Mouse (Mus musculus): Measurements from ENCODE around the gene Abraxas1. TPM values are rescaled to one million over a fixed set of nuclear protein-coding genes. Genes with fewer than 3 reads are reported as not detected.

Abraxas1 gene
- polyA plus RNA-seq, 1 experiment from 2014 or later, result 25.1 TPM

DNA sequence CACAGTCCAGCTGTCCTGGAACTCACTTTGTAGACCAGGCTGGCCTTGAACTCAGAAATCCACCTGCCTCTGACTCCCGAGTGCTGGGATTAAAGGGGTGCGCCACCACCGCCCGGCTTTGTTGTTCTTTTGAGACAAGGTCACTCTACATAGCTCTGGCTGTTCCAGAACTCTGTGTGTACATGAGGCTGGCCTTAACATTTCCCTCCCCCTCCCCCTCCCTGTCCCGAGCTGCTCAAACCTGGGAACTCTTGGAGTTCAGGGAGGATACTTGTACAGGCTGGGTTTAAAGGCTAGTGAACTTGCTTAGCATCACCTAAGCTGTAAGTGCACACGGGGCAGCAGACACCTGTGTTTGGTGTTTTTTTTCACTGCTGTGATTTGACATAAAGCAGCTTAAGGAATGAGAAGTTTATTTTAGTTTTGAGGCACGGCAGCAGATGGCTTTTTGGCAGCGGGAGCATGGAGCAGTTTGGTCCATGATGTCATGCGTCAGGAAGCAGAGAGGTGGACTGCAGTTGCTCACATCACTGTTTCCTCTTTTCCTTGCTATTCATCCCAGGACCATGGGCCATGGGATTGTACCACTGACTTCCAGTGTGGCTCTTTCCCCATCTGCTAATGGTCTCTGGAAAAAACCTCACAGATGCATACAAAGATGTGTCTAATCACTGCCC lies 15.2 kb upstream of the Abraxas1 start:
- Histone ChIP-seq H3K4me3 (ENCODE audit: low read depth, low read length) (no peak overlapping the region), H3K36me3 (ENCODE audit: control insufficient read depth, insufficient read depth, low read length) (no peaks in the 10 kb centered on the region), H3K4me2 (replicated peaks; ENCODE audit: low read depth, low read length) (no peak overlapping the region), H3K4me1 (replicated peaks; ENCODE audit: control insufficient read depth, insufficient read depth, low read length) (no peaks in the 10 kb centered on the region), H3K27me3 (ENCODE audit: control insufficient read depth, insufficient read depth, low read length) (no peaks in the 10 kb centered on the region), H3K9me3 (ENCODE audit: control insufficient read depth, low read length) (no peaks in the 10 kb centered on the region), H3K9ac (ENCODE audit: low read depth, low read length) (no peak overlapping the region), H3K27ac (ENCODE audit: low read depth, low read length) (no peak overlapping the region)
- DNase-seq (ENCODE audit: low spot score) (no peak), ATAC-seq (ENCODE audit: low FRiP score) (no peak)
- WGBS, result 82% methylated on average over 8 of the region's 9 CpGs

DNA sequence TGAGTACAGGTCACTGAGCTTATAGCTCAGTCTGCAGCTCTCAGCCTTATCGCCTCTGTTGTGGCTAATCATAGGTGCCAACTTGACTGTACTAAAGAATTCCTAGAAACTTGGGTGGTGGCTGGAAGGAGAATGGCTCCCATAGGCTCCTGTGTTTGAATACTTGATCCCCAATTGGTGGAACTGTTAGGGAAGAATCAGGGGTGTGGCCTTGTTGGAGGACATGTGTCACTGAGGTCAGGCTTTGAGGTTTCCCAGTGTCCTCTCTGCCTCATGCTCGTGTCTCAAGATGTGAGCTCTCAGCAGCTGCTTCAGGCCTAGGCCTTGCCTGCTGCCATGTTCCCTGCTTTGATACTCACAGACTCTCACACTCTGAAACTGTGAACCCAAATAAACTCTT lies 13.1 kb upstream of the Abraxas1 start:
- Histone ChIP-seq H3K27me3 (ENCODE audit: control insufficient read depth, insufficient read depth, low read length) (no peaks in the 10 kb centered on the region), H3K4me2 (replicated peaks; ENCODE audit: low read depth, low read length) (no peak overlapping the region), H3K9ac (ENCODE audit: low read depth, low read length) (no peak overlapping the region), H3K27ac (ENCODE audit: low read depth, low read length) (no peak overlapping the region), H3K4me3 (ENCODE audit: low read depth, low read length) (no peak overlapping the region), H3K4me1 (replicated peaks; ENCODE audit: control insufficient read depth, insufficient read depth, low read length) (no peaks in the 10 kb centered on the region), H3K36me3 (ENCODE audit: control insufficient read depth, insufficient read depth, low read length) (no peaks in the 10 kb centered on the region), H3K9me3 (ENCODE audit: control insufficient read depth, low read length) (no peaks in the 10 kb centered on the region)
- ATAC-seq (ENCODE audit: low FRiP score) (no peak), DNase-seq (ENCODE audit: low spot score) (no peak)
- 79% methylated on average over 2 of the region's 2 CpGs for WGBS

DNA sequence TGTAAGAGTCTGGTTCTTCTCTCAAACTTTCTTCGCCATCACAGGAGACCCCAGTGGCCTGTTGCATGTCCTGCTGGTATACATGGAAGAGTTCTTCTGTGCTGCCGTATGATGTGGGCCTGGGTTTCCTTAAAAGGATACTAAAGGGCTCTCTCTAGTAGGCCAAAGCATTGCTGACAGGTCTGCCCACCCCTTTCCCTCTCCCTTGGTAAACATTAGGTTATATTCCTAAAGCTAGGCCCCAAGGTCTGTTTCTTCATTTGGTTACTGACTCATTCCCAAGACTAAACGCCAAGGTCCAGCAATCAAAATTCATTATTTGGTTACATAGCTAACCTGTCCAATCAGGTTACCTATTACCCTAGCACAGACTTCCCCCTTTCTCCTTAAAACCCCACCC lies 11.9 kb upstream of the Abraxas1 start:
- H3K9me3 ChIP-seq (ENCODE audit: control insufficient read depth, low read length), result no peaks in the 10 kb centered on the region
- H3K27ac ChIP-seq (ENCODE audit: low read depth, low read length), result no peak overlapping the region
- no peaks in the 10 kb centered on the region for H3K36me3 ChIP-seq (ENCODE audit: control insufficient read depth, insufficient read depth, low read length)
- DNase-seq (ENCODE audit: low spot score) (no peak), ATAC-seq (ENCODE audit: low FRiP score) (no peak)
- no peak overlapping the region for H3K4me3 ChIP-seq (ENCODE audit: low read depth, low read length)
- no peaks in the 10 kb centered on the region for H3K27me3 ChIP-seq (ENCODE audit: control insufficient read depth, insufficient read depth, low read length)
- H3K4me2 ChIP-seq (replicated peaks; ENCODE audit: low read depth, low read length), result no peak overlapping the region
- H3K4me1 ChIP-seq (replicated peaks; ENCODE audit: control insufficient read depth, insufficient read depth, low read length), result no peaks in the 10 kb centered on the region
- WGBS, result 87% methylated on average over 3 of the region's 3 CpGs
- H3K9ac ChIP-seq (ENCODE audit: low read depth, low read length), result no peak overlapping the region

DNA sequence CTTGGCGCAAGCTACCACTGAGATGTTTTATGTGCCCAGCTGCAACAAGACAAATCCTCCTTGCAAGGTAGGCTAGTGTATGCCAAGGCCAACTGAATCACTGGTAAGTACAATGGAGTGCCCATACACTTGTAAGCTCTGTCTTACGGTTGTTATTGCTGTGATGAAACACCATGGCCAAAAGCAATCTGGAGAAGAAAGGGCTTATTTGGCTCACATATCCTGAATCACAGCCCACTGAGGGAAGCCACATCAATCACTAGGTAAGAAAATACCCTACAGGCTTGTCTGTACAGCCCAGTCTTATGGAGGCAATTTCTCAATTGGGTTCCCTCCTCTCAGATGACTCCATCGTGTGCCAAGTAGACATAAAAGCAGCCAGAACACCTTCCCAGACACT lies 7.9 kb upstream of the Abraxas1 start:
- Histone ChIP-seq H3K27ac (ENCODE audit: low read depth, low read length) (no peak overlapping the region), H3K4me2 (replicated peaks; ENCODE audit: low read depth, low read length) (no peak overlapping the region), H3K4me1 (replicated peaks; ENCODE audit: control insufficient read depth, insufficient read depth, low read length) (no peaks in the 10 kb centered on the region), H3K36me3 (ENCODE audit: control insufficient read depth, insufficient read depth, low read length) (no peaks in the 10 kb centered on the region), H3K9me3 (ENCODE audit: control insufficient read depth, low read length) (no peaks in the 10 kb centered on the region), H3K9ac (ENCODE audit: low read depth, low read length) (no peak overlapping the region), H3K4me3 (ENCODE audit: low read depth, low read length) (no peak overlapping the region), H3K27me3 (ENCODE audit: control insufficient read depth, insufficient read depth, low read length) (no peaks in the 10 kb centered on the region)
- WGBS, result 80% methylated on average over 3 of the region's 3 CpGs
- ATAC-seq (ENCODE audit: low FRiP score) (no peak), DNase-seq (ENCODE audit: low spot score) (no peak)

DNA sequence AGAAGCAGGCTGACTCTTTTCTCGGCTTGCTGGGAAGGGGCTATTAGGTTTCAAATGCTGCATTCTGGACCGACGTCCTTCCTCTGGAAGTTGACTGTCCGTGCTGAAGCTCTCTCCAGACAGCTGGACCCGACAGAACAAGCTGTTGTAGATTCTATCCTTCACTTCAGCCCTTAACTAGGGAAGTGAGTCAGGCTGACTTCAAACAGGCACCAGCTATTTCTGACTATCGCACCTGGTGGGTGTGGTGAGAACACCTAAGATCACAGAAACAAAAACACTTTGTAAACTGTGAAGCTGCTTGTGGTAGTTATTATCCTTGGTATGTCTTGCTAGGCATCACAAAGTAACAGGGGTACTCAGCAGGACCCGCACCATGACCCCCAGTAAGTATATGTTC lies 5.8 kb upstream of the Abraxas1 start:
- WGBS, result 71% methylated on average over 7 of the region's 7 CpGs
- ATAC-seq (ENCODE audit: low FRiP score) (no peak), DNase-seq (ENCODE audit: low spot score) (no peak)
- Histone ChIP-seq H3K4me1 (replicated peaks; ENCODE audit: control insufficient read depth, insufficient read depth, low read length) (no peaks in the 10 kb centered on the region), H3K9me3 (ENCODE audit: control insufficient read depth, low read length) (no peaks in the 10 kb centered on the region), H3K36me3 (ENCODE audit: control insufficient read depth, insufficient read depth, low read length) (no peaks in the 10 kb centered on the region), H3K27ac (ENCODE audit: low read depth, low read length) (no peak overlapping the region), H3K4me2 (replicated peaks; ENCODE audit: low read depth, low read length) (no peak overlapping the region), H3K9ac (ENCODE audit: low read depth, low read length) (no peak overlapping the region), H3K27me3 (ENCODE audit: control insufficient read depth, insufficient read depth, low read length) (no peaks in the 10 kb centered on the region), H3K4me3 (ENCODE audit: low read depth, low read length) (no peak overlapping the region)

DNA sequence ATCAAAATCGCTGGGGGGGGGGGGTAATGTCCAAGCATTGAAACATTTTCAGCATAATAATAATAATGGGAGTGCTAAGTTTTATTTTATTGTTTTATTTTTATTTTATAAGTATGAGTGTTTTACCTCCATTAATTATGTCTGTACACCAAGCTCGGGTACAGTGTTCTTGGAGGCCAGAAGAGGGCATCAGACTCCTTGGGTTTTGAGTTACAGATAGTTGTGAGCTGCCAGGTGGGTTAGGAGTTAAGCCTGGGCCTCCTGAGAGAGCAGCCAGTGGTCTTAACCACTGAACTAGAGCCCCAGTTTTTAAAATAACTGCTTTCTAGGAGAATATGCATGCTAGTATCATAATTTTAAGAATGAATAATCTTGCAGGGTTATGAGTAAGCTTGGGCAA lies 5.2 kb upstream of the Abraxas1 start:
- peak; percentile 16 for DNase-seq (ENCODE audit: low spot score)
- H3K4me1 ChIP-seq (replicated peaks; ENCODE audit: control insufficient read depth, insufficient read depth, low read length), result no peaks in the 10 kb centered on the region
- WGBS, result 16% methylated on average over 2 of the region's 2 CpGs

DNA sequence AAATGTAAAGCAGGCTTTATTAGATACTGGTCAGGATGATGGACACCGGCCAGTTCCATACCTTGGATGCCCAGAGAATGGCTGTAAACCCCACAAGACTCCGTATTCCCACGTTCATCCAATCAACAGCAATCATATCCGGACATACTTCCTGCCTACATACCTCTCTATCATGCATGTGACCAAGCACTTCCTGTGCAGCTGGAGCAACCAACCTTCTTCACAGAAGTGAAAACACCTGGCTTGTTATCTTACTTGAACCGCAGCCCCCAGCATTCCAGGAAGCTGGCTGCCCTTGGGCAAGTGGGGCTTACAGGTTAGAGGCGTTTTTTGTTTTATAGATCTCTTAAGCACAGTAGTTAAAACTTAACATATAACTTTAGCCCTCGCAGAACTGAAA lies 2.1 kb upstream of the Abraxas1 start:
- H3K9me3 ChIP-seq (ENCODE audit: control insufficient read depth, low read length), result no peaks in the 10 kb centered on the region
- H3K4me3 ChIP-seq (ENCODE audit: low read depth, low read length), result no peak overlapping the region
- no peaks in the 10 kb centered on the region for H3K27me3 ChIP-seq (ENCODE audit: control insufficient read depth, insufficient read depth, low read length)
- ATAC-seq (ENCODE audit: low FRiP score) (no peak), DNase-seq (ENCODE audit: low spot score) (no peak)
- WGBS, result 83% methylated on average over 7 of the region's 7 CpGs
- H3K4me2 ChIP-seq (replicated peaks; ENCODE audit: low read depth, low read length), result no peak overlapping the region
- no peaks in the 10 kb centered on the region for H3K36me3 ChIP-seq (ENCODE audit: control insufficient read depth, insufficient read depth, low read length)
- H3K9ac ChIP-seq (ENCODE audit: low read depth, low read length), result no peak overlapping the region
- H3K4me1 ChIP-seq (replicated peaks; ENCODE audit: control insufficient read depth, insufficient read depth, low read length), result 0 out of 2 replicates have a peak, but pooled peaks cover 2% of the 10 kb centered on the region
- no peak overlapping the region for H3K27ac ChIP-seq (ENCODE audit: low read depth, low read length)

More for the DNA sequence above, 5.2 kb upstream of the Abraxas1 start:
- H3K4me2 ChIP-seq (replicated peaks; ENCODE audit: low read depth, low read length), result no peak overlapping the region
- no peaks in the 10 kb centered on the region for H3K36me3 ChIP-seq (ENCODE audit: control insufficient read depth, insufficient read depth, low read length)
- H3K27ac ChIP-seq (ENCODE audit: low read depth, low read length), result no peak overlapping the region
- H3K27me3 ChIP-seq (ENCODE audit: control insufficient read depth, insufficient read depth, low read length), result no peaks in the 10 kb centered on the region
- no peaks in the 10 kb centered on the region for H3K9me3 ChIP-seq (ENCODE audit: control insufficient read depth, low read length)
- no peak overlapping the region for H3K4me3 ChIP-seq (ENCODE audit: low read depth, low read length)
- ATAC-seq (ENCODE audit: low FRiP score), result no peak
- no peak overlapping the region for H3K9ac ChIP-seq (ENCODE audit: low read depth, low read length)

DNA sequence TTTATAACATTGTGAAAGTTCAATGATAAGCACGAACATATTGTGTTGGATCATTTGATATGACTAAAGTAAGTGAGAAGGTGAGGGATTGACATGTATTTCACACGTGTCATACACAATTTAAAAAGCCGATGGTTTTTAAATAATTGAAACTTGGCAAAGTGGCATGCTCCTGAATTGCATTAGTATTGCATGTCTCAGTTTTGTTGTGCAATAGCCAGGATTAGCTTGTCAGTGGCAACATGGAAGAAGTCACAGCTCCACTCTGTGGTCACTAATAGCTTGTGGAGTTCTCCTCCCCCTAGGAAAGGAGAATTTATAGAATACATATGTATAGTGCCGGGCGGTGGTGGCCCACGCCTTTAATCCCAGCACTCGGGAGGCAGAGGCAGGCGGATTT lies 610 bp upstream of the Abraxas1 start:
- DNase-seq (ENCODE audit: low spot score), result peak; percentile 6
- Histone ChIP-seq H3K9me3 (ENCODE audit: control insufficient read depth, low read length) (no peaks in the 10 kb centered on the region), H3K4me1 (replicated peaks; ENCODE audit: control insufficient read depth, insufficient read depth, low read length) (0 out of 2 replicates have a peak, but pooled peaks cover 2% of the 10 kb centered on the region), H3K9ac (ENCODE audit: low read depth, low read length) (no peak overlapping the region), H3K4me3 (ENCODE audit: low read depth, low read length) (no peak overlapping the region), H3K27ac (ENCODE audit: low read depth, low read length) (no peak overlapping the region), H3K27me3 (ENCODE audit: control insufficient read depth, insufficient read depth, low read length) (no peaks in the 10 kb centered on the region), H3K4me2 (replicated peaks; ENCODE audit: low read depth, low read length) (peak overlapping the region; percentile 85; the same call in 1 of the 2 replicates), H3K36me3 (ENCODE audit: control insufficient read depth, insufficient read depth, low read length) (no peaks in the 10 kb centered on the region)
- 84% methylated on average over 8 of the region's 8 CpGs for WGBS
- no peak for ATAC-seq (ENCODE audit: low FRiP score)
